Mouse (Mus musculus): ENCODE data around the gene Ngly1.
"Not testable (repeated sequence)": the region's sequence is repeated elsewhere in the genome, so short reads cannot be mapped to it uniquely, and the experiment has no call there.

Gene Ngly1

GRCm38 (mm10) chr14:16256209-16256608, 7.1 kb downstream of the Ngly1 start:
- peak in 1 of 2 experiments; percentile 32 for DNase-seq (ENCODE audit: low read depth in 2 of 2, low spot score in 2 of 2)

- DNase-seq (ENCODE audit: low read depth in 2 of 2, low spot score in 2 of 2) = no peak
These were observed 11.5 kb downstream of the Ngly1 start for GRCm38 (mm10) chr14:16260541-16260940.

GRCm38 (mm10) chr14:16261869-16262268, 12.8 kb downstream of the Ngly1 start:
- DNase-seq (ENCODE audit: low read depth in 2 of 2, low spot score in 2 of 2) = no peak

GRCm38 (mm10) chr14:16267028-16267427, 17.9 kb downstream of the Ngly1 start:
- DNase-seq (ENCODE audit: low read depth in 2 of 2, low spot score in 2 of 2) = no peak

GRCm38 (mm10) chr14:16269776-16270175, 20.7 kb downstream of the Ngly1 start:
- no peak for DNase-seq (ENCODE audit: low read depth in 2 of 2, low spot score in 2 of 2)

GRCm38 (mm10) chr14:16273677-16274076, 24.6 kb downstream of the Ngly1 start:
- no peak for DNase-seq (ENCODE audit: low read depth in 2 of 2, low spot score in 2 of 2)

- no peak for DNase-seq (ENCODE audit: low read depth in 2 of 2, low spot score in 2 of 2)
These were observed 30.1 kb downstream of the Ngly1 start for GRCm38 (mm10) chr14:16279196-16279595.

GRCm38 (mm10) chr14:16283966-16284365, 34.9 kb downstream of the Ngly1 start:
- DNase-seq (ENCODE audit: low read depth in 2 of 2, low spot score in 2 of 2) = no peak

GRCm38 (mm10) chr14:16292371-16292770, 43.3 kb downstream of the Ngly1 start:
- no peak for DNase-seq (ENCODE audit: low read depth in 2 of 2, low spot score in 2 of 2)

GRCm38 (mm10) chr14:16293015-16293414, 43.9 kb downstream of the Ngly1 start:
- no peak for DNase-seq (ENCODE audit: low read depth in 2 of 2, low spot score in 2 of 2)

GRCm38 (mm10) chr14:16293921-16294320, 44.8 kb downstream of the Ngly1 start:
- DNase-seq (ENCODE audit: low read depth in 2 of 2, low spot score in 2 of 2) = no peak

- DNase-seq (ENCODE audit: low read depth in 2 of 2, low spot score in 2 of 2) = no peak
These were observed 47.9 kb downstream of the Ngly1 start for GRCm38 (mm10) chr14:16296816-16297468.

GRCm38 (mm10) chr14:16301735-16302134, 52.7 kb downstream of the Ngly1 start:
- no peak for DNase-seq (ENCODE audit: low read depth in 2 of 2, low spot score in 2 of 2)

- no peak for DNase-seq (ENCODE audit: low read depth in 2 of 2, low spot score in 2 of 2)
These were observed 53.6 kb downstream of the Ngly1 start for GRCm38 (mm10) chr14:16302688-16303087.

- DNase-seq (ENCODE audit: low read depth in 2 of 2, low spot score in 2 of 2) = no peak
These were observed 61.7 kb downstream of the Ngly1 start for GRCm38 (mm10) chr14:16310791-16311190.

GRCm38 (mm10) chr14:16312599-16312998, 63.5 kb downstream of the Ngly1 start:
- DNase-seq (ENCODE audit: low read depth in 2 of 2, low spot score in 2 of 2) = no peak

- not testable (repeated sequence) for DNase-seq (ENCODE audit: low read depth in 2 of 2, low spot score in 2 of 2)
These were observed 64.0 kb downstream of the Ngly1 start for GRCm38 (mm10) chr14:16313073-16313472.

- DNase-seq (ENCODE audit: low read depth in 2 of 2, low spot score in 2 of 2) = no peak
These were observed 64.9 kb downstream of the Ngly1 start for GRCm38 (mm10) chr14:16313936-16314521.

GRCm38 (mm10) chr14:16314842-16315241, 65.8 kb downstream of the Ngly1 start:
- DNase-seq (ENCODE audit: low read depth in 2 of 2, low spot score in 2 of 2) = no peak

- no peak for DNase-seq (ENCODE audit: low read depth in 2 of 2, low spot score in 2 of 2)
These were observed 67.6 kb downstream of the Ngly1 start for GRCm38 (mm10) chr14:16316715-16317114.

- no peak for DNase-seq (ENCODE audit: low read depth in 2 of 2, low spot score in 2 of 2)
These were observed 70.7 kb downstream of the Ngly1 start for GRCm38 (mm10) chr14:16319818-16320217.

- DNase-seq (ENCODE audit: low read depth in 2 of 2, low spot score in 2 of 2) = no peak
These were observed 75.3 kb downstream of the Ngly1 start for GRCm38 (mm10) chr14:16324394-16324793.

- DNase-seq (ENCODE audit: low read depth in 2 of 2, low spot score in 2 of 2) = no peak
These were observed 76.1 kb downstream of the Ngly1 start for GRCm38 (mm10) chr14:16325208-16325607.
